Mouse (Mus musculus) erythroblast, embryonic 14.5 days (primary cell): ENCODE data around the gene Erp27.

Experiments used
- GATA1 ChIP-seq: IDR thresholded peaks from 2 replicates; pipeline ENCODE4 v1.6.1; 2012; ENCODE audit warnings: low read length, inconsistent platforms, mixed read lengths
- TAL1 ChIP-seq: IDR thresholded peaks from 3 replicates; pipeline ENCODE4 v1.6.1; 2012; ENCODE audit warnings: low read length, inconsistent platforms, mixed read lengths

- TF ChIP-seq GATA1 (no peak), TAL1 (no peak)
Measured at GRCm38 (mm10) chr6:136883961-136884360, 38.0 kb downstream of the Erp27 start.
